Mouse (Mus musculus) lung, postnatal 0 days (tissue): ENCODE results near the gene Fam173b.

Source experiments
- CTCF ChIP-seq: IDR thresholded peaks from 2 replicates; pipeline ENCODE4 v1.5.1; 2016; ENCODE audit warnings: antibody characterized with exemption, mild to moderate bottlenecking
- EP300 ChIP-seq: IDR thresholded peaks from 2 replicates; pipeline ENCODE4 v1.6.1; 2016; ENCODE audit warnings: antibody characterized with exemption, mild to moderate bottlenecking, control low read depth

- TF ChIP-seq CTCF (no peak), EP300 (no peak)
Measured at GRCm38 (mm10) chr15:31631396-31631858, 29.8 kb downstream of the Fam173b start.
